Mouse (Mus musculus) neural tube, embryonic 11.5 days (tissue): ENCODE results near the gene Drd1. TPM values are rescaled to one million over a fixed set of nuclear protein-coding genes. Genes with fewer than 3 reads are reported as not detected.

Source experiments
- ATAC-seq: fragments of 200-750 bp; cut with Nextera tagmentation; 2 replicates; pipeline ENCODE4 v1.8.0; 2017; ENCODE audit warnings: moderate number of reproducible peaks, mild to moderate bottlenecking, moderate TSS enrichment, moderate library complexity; ENCODE audit not compliant: insufficient read depth, low FRiP score, low TSS enrichment
- DNase-seq: peaks from one replicate; pipeline ENCODE4 v3.0.0-alpha.2; 2015; ENCODE audit warnings: low spot score
- H3K27ac ChIP-seq: fragments of 300-500 bp; sonication (generic); 2 replicates; pipeline ENCODE4 v1.5.1; 2014; ENCODE audit warnings: low read depth, mild to moderate bottlenecking, low read length
- H3K27me3 ChIP-seq: fragments of 300-500 bp; sonication (generic); 2 replicates; pipeline ENCODE4 v1.6.1; 2014; ENCODE audit warnings: mild to moderate bottlenecking, low read length, mixed read lengths; ENCODE audit not compliant: control insufficient read depth, insufficient read depth
- H3K36me3 ChIP-seq: fragments of 300-500 bp; sonication (generic); 2 replicates; pipeline ENCODE4 v1.6.1; 2014; ENCODE audit warnings: mild to moderate bottlenecking, low read length, moderate library complexity, mixed read lengths; ENCODE audit not compliant: control insufficient read depth, insufficient read depth
- H3K4me1 ChIP-seq: fragments of 300-500 bp; sonication (generic); 2 replicates; pipeline ENCODE4 v1.6.1; 2014; ENCODE audit warnings: low read length, mixed read lengths; ENCODE audit not compliant: control insufficient read depth, insufficient read depth
- H3K4me2 ChIP-seq: fragments of 300-500 bp; sonication (generic); 2 replicates; pipeline ENCODE4 v1.6.1; 2014; ENCODE audit warnings: low read depth, mild to moderate bottlenecking, moderate library complexity
- H3K4me3 ChIP-seq: fragments of 300-500 bp; sonication (generic); 2 replicates; pipeline ENCODE4 v1.5.1; 2014; ENCODE audit warnings: low read depth, low read length
- H3K9ac ChIP-seq: fragments of 300-500 bp; sonication (generic); 2 replicates; pipeline ENCODE4 v1.6.1; 2014; ENCODE audit warnings: mild to moderate bottlenecking, low read length
- H3K9me3 ChIP-seq: fragments of 300-500 bp; sonication (generic); 2 replicates; pipeline ENCODE4 v1.6.1; 2016; ENCODE audit warnings: low read length; ENCODE audit not compliant: control insufficient read depth
- WGBS: fragments of 180-500 bp; shearing (Covaris S2); extraction: QIAGEN DNeasy Blood & Tissue Kit; methylation state at CpG from one replicate; pipeline ENCODE4 v1.1.7; 2014; 5-methylcytosine and 5-hydroxymethylcytosine counted together
- polyA plus RNA-seq: library from polyadenylated mRNA; unstranded; fragments of >200 nt; fragmentation: Nextera tagmentation; extraction: Ambion mirVana; gene quantifications from 2 replicates; pipeline ENCODE4 v1.2.1, GENCODE M21; 2014

Gene Drd1
- polyA plus RNA-seq, 1 experiment from 2014 or later, result 0.73 TPM

DNA sequence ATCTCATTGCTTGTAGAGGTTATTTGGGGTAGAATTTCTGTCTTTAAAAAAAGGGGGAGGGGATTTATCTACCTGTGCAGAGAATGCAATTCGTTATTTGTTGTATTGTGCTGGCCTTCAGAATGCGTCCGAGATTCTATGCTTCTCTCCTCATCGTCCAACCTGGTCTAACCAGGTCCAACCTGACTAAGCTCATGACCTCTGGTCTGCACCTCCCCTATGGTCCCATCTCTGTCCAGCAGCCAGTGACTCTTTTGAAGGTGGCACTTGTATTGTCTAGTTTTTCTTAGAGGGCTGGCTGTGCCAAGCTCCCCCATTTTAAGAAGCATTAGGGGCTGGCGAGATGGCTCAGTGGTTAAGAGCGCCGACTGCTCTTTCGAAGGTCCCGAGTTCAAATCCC lies 15.5 kb upstream of the Drd1 start:
- DNase-seq (no peak), ATAC-seq (no peak)
- Histone ChIP-seq H3K4me2 (no peak overlapping the region), H3K27ac (no peak overlapping the region), H3K36me3 (no peaks in the 10 kb centered on the region), H3K4me1 (peaks cover 4% of the 10 kb centered on the region; the same call in 1 of the 2 replicates), H3K27me3 (no peaks in the 10 kb centered on the region), H3K9ac (no peak overlapping the region), H3K4me3 (no peak overlapping the region), H3K9me3 (no peaks in the 10 kb centered on the region)
- 91% methylated on average over 9 of the region's 9 CpGs for WGBS

DNA sequence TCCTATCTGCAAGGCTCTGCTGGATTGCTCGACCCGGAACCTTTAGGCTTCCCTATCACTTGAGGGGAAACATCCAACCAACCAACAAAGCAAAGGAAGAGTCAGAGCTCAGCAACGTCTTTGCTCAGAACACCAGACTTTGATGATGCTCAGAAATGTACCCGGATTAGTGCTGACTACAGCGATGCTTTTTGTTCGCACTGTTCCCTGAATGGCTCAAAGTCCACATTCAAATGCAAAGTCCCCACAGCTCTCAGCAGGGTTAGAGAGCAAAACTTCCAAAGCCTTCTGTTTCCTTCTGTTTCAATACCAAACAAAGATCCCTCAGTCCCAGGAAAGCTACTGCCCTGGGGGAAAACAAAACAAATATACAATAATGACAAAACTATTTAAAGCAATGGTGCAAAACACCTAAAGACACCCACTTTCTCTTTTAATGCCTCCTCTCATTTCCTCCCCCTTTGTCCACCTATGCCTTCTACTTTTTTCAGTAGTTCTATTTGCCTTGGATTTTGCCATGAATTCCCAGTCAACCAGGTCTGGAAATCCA lies 12.2 kb upstream of the Drd1 start:
- ATAC-seq, result no peak
- DNase-seq, result no peak

DNA sequence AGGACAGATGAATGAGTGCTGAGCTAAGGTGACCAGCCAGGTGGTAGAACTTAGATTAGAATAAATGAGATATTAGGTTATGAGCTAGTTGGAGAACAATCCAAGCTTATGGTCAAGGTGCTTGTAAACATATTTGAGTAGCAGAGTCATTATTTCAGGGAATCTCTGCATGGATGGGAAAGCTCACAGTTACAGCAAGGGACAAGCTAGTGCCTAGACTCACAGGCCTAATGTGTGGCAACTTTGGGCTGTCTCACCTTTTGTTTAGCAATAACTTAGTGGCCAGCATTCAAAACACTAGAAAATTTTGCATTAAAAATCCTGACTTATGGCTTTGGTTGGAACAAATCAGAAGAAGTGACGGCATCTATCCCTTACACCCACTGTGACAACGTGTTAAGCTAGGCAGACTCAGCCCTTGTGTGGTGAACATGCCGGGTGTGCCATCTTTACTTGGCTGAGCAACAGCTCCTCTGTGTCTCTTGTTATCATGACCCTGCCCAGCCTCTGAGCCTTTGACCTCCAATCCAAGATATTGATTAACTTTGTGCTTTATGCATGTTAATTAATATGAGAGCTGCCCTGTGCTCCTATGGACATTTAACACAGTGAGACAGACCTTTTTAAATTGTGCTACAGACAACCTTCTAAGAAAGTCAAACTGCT lies 10.7 kb upstream of the Drd1 start:
- H3K36me3 ChIP-seq, result no peaks in the 10 kb centered on the region
- H3K27ac ChIP-seq, result no peak overlapping the region
- H3K9ac ChIP-seq, result no peak overlapping the region
- DNase-seq (no peak), ATAC-seq (no peak)
- no peak overlapping the region for H3K4me3 ChIP-seq
- no peaks in the 10 kb centered on the region for H3K27me3 ChIP-seq
- H3K4me1 ChIP-seq, result no peaks in the 10 kb centered on the region
- H3K4me2 ChIP-seq, result no peak overlapping the region
- no peaks in the 10 kb centered on the region for H3K9me3 ChIP-seq
- WGBS, result 77% methylated on average over 3 of the region's 3 CpGs

More for the DNA sequence above, 12.2 kb upstream of the Drd1 start:
- H3K9ac ChIP-seq, result no peak overlapping the region
- H3K4me2 ChIP-seq, result no peak overlapping the region
- H3K4me1 ChIP-seq, result no peaks in the 10 kb centered on the region; the same call in 1 of the 2 replicates
- H3K36me3 ChIP-seq, result no peaks in the 10 kb centered on the region
- H3K4me3 ChIP-seq, result no peak overlapping the region
- no peaks in the 10 kb centered on the region for H3K9me3 ChIP-seq
- WGBS, result 24% methylated on average over 6 of the region's 6 CpGs
- no peaks in the 10 kb centered on the region for H3K27me3 ChIP-seq
- no peak overlapping the region for H3K27ac ChIP-seq

- no peaks in the 10 kb centered on the region for H3K36me3 ChIP-seq
- H3K27ac ChIP-seq, result no peak overlapping the region
- H3K4me2 ChIP-seq, result no peak overlapping the region
- H3K4me1 ChIP-seq, result no peaks in the 10 kb centered on the region
- H3K4me3 ChIP-seq, result no peak overlapping the region
- 3% methylated on average over 3 of the region's 3 CpGs for WGBS
- H3K27me3 ChIP-seq, result no peaks in the 10 kb centered on the region
- no peaks in the 10 kb centered on the region for H3K9me3 ChIP-seq
- H3K9ac ChIP-seq, result no peak overlapping the region
- ATAC-seq, result no peak
- DNase-seq, result no peak
Measured at GRCm38 (mm10) chr13:54063292-54063691, 7.8 kb upstream of the Drd1 start.

GRCm38 (mm10) chr13:54062068-54062467 lies 6.6 kb upstream of the Drd1 start:
- H3K27ac ChIP-seq, result no peak overlapping the region
- DNase-seq, result no peak
- WGBS, result 91% methylated on average over 3 of the region's 3 CpGs
- no peaks in the 10 kb centered on the region for H3K4me1 ChIP-seq
- H3K27me3 ChIP-seq, result no peaks in the 10 kb centered on the region
- H3K9ac ChIP-seq, result no peak overlapping the region
- no peaks in the 10 kb centered on the region for H3K36me3 ChIP-seq
- no peak overlapping the region for H3K4me2 ChIP-seq
- no peak overlapping the region for H3K4me3 ChIP-seq
- H3K9me3 ChIP-seq, result no peaks in the 10 kb centered on the region
- ATAC-seq, result no peak

- WGBS, result 3% methylated on average over 18 of the region's 20 CpGs
- Histone ChIP-seq H3K9ac (no peak overlapping the region; the same call in 1 of the 2 replicates), H3K36me3 (no peaks in the 10 kb centered on the region), H3K4me1 (peaks cover 3% of the 10 kb centered on the region; the same call in 1 of the 2 replicates), H3K27ac (no peak overlapping the region), H3K4me3 (peak overlapping the region; percentile 47), H3K9me3 (no peaks in the 10 kb centered on the region), H3K27me3 (peaks cover 11% of the 10 kb centered on the region), H3K4me2 (peak overlapping the region; percentile 100)
- ATAC-seq, result no peak
- peak; percentile 35 for DNase-seq
Measured at GRCm38 (mm10) chr13:54054962-54055361, 543 bp downstream of the Drd1 start.

- Histone ChIP-seq H3K4me3 (no peak overlapping the region), H3K9ac (no peak overlapping the region), H3K27ac (no peak overlapping the region), H3K36me3 (no peaks in the 10 kb centered on the region), H3K9me3 (no peaks in the 10 kb centered on the region), H3K27me3 (peaks cover 11% of the 10 kb centered on the region), H3K4me2 (no peak overlapping the region), H3K4me1 (peaks cover 3% of the 10 kb centered on the region; the same call in 1 of the 2 replicates)
- ATAC-seq (no peak), DNase-seq (no peak)
- 72% methylated on average over 7 of the region's 7 CpGs for WGBS
Measured at GRCm38 (mm10) chr13:54051641-54052040, 3.9 kb downstream of the Drd1 start.

- no peaks in the 10 kb centered on the region for H3K9me3 ChIP-seq
- ATAC-seq (no peak), DNase-seq (no peak)
- H3K4me3 ChIP-seq, result no peak overlapping the region
- 82% methylated on average over 7 of the region's 7 CpGs for WGBS
- H3K4me2 ChIP-seq, result no peak overlapping the region
- H3K9ac ChIP-seq, result no peak overlapping the region
- no peaks in the 10 kb centered on the region; the same call in 1 of the 2 replicates for H3K27me3 ChIP-seq
- H3K27ac ChIP-seq, result no peak overlapping the region
- no peaks in the 10 kb centered on the region for H3K4me1 ChIP-seq
- H3K36me3 ChIP-seq, result no peaks in the 10 kb centered on the region
Measured at GRCm38 (mm10) chr13:54048679-54049352, 6.7 kb downstream of the Drd1 start.

- WGBS, result 93% methylated on average over 2 of the region's 2 CpGs
- Histone ChIP-seq H3K36me3 (no peaks in the 10 kb centered on the region), H3K4me3 (no peak overlapping the region), H3K27me3 (no peaks in the 10 kb centered on the region), H3K9ac (no peak overlapping the region), H3K9me3 (no peaks in the 10 kb centered on the region), H3K4me2 (no peak overlapping the region), H3K27ac (no peak overlapping the region), H3K4me1 (no peaks in the 10 kb centered on the region)
- no peak for DNase-seq
- ATAC-seq, result no peak
Measured at GRCm38 (mm10) chr13:54040256-54040655, 15.2 kb downstream of the Drd1 start.
